Mouse (Mus musculus) stomach, embryonic 14.5 days (tissue): ENCODE measurements at regions not wholly inside any gene's neighbourhood (a gene's known extent, or its start where the extent isn't known, plus 50 kb on each side); places are given as distances from the start of the nearest gene placed in this dataset.

ENCODE experiments used
- ATAC-seq: fragments of 200-750 bp; cut with Nextera tagmentation; 2 replicates; pipeline ENCODE4 v1.8.0; 2017; ENCODE audit warnings: low read depth, moderate TSS enrichment; ENCODE audit not compliant: insufficient number of reproducible peaks, insufficient read depth, low FRiP score
- H3K27ac ChIP-seq: fragments of 300-500 bp; sonication (generic); 2 replicates; pipeline ENCODE4 v1.5.1; 2014; ENCODE audit warnings: mild to moderate bottlenecking, low read length, moderate library complexity, mixed read lengths
- H3K27me3 ChIP-seq: fragments of 300-500 bp; sonication (generic); 2 replicates; pipeline ENCODE4 v1.6.1; 2014; ENCODE audit warnings: low read length, control low read depth, mixed read lengths; ENCODE audit not compliant: control insufficient read depth, insufficient read depth
- H3K36me3 ChIP-seq: fragments of 300-500 bp; sonication (generic); 2 replicates; pipeline ENCODE4 v1.6.1; 2014; ENCODE audit warnings: mild to moderate bottlenecking, control low read depth, low read length, moderate library complexity, mixed read lengths; ENCODE audit not compliant: control insufficient read depth, insufficient read depth
- H3K4me1 ChIP-seq: fragments of 300-500 bp; sonication (generic); 2 replicates; pipeline ENCODE4 v1.6.1; 2014; ENCODE audit warnings: low read length, control low read depth, mixed read lengths; ENCODE audit not compliant: control insufficient read depth, insufficient read depth
- H3K4me2 ChIP-seq: fragments of 300-500 bp; sonication (generic); replicated peaks from 2 replicates; pipeline ENCODE4 v1.6.1; 2014; ENCODE audit warnings: low read depth, low read length, control low read depth
- H3K4me3 ChIP-seq: fragments of 300-500 bp; sonication (generic); 2 replicates; pipeline ENCODE4 v1.5.1; 2014; ENCODE audit warnings: low read depth, low read length, control low read depth
- H3K9ac ChIP-seq: fragments of 300-500 bp; sonication (generic); replicated peaks from 2 replicates; pipeline ENCODE4 v1.6.1; 2014; ENCODE audit warnings: low read depth, mild to moderate bottlenecking, control low read depth, low read length, moderate library complexity, mixed read lengths
- H3K9me3 ChIP-seq: fragments of 300-500 bp; sonication (generic); 2 replicates; pipeline ENCODE4 v1.6.1; 2016; ENCODE audit warnings: low read depth, low read length, control low read depth; ENCODE audit not compliant: control insufficient read depth
- WGBS: fragments of 180-500 bp; shearing (Covaris S2); extraction: QIAGEN DNeasy Blood & Tissue Kit; methylation state at CpG from one replicate; pipeline ENCODE4 v1.1.7; 2014; 5-methylcytosine and 5-hydroxymethylcytosine counted together

GRCm38 (mm10) chr1:43367151-43367895, 77.1 kb upstream of the Nck2 start:
- H3K4me3 ChIP-seq: no peak overlapping the region
- ATAC-seq: no peak
- no peaks in the 10 kb centered on the region for H3K36me3 ChIP-seq
- no peak overlapping the region for H3K27ac ChIP-seq
- H3K4me1 ChIP-seq: 0 out of 2 replicates have a peak, but pooled peaks cover 2% of the 10 kb centered on the region
- H3K4me2 ChIP-seq: no peak overlapping the region
- no peaks in the 10 kb centered on the region for H3K27me3 ChIP-seq
- H3K9me3 ChIP-seq: no peaks in the 10 kb centered on the region
- H3K9ac ChIP-seq: no peak overlapping the region
- WGBS: 49% methylated on average over 5 of the region's 5 CpGs

DNA sequence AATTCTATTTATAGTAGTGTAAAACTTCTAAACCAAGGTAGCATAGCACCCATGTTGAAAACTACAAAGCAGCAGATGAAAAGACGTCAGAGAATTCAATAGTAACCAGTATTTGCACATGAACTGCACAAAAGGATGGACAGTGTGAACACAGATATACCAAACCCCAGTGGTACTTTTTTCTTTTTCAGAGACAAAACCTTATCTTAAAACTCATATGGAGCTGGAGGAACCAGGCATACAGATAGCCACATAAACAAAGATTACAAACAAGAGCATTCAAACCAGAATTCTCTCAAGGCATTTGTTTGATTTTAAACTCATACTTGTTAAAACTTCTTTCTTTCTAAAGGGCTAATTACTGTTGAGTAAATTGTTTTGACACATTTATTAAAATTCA, 72.5 kb upstream of the Nck2 start:
- Histone ChIP-seq H3K36me3 (no peaks in the 10 kb centered on the region), H3K9ac (no peak overlapping the region), H3K4me3 (no peak overlapping the region), H3K4me1 (0 out of 2 replicates have a peak, but pooled peaks cover 2% of the 10 kb centered on the region), H3K27ac (no peak overlapping the region), H3K4me2 (no peak overlapping the region), H3K27me3 (no peaks in the 10 kb centered on the region), H3K9me3 (no peaks in the 10 kb centered on the region)
- no peak for ATAC-seq
- 71% methylated on average over 1 of the region's 1 CpGs for WGBS

DNA sequence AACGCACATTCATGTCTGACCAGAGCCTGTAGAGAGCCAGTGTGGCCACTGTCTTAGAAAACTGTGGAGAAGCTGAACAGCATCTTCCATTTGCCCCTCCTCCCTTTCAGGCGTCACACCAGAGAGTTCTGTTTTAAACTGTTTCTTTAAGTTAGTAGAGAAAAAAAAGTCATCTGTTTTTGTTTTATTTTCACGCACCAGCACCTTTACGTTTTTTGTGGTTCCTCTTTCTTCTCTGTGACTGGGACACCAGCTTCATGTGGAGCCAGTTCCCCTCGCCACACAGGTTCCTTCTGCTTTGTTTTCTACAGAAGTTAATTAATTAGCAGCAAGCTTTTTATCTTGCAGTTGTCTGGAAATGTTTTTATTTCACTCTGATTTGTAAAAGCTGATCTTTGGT, 69.4 kb upstream of the Nck2 start:
- H3K36me3 ChIP-seq: no peaks in the 10 kb centered on the region
- no peak overlapping the region for H3K27ac ChIP-seq
- no peaks in the 10 kb centered on the region for H3K9me3 ChIP-seq
- H3K27me3 ChIP-seq: no peaks in the 10 kb centered on the region
- ATAC-seq: no peak
- no peak overlapping the region for H3K4me3 ChIP-seq
- no peak overlapping the region for H3K4me2 ChIP-seq
- WGBS: 81% methylated on average over 5 of the region's 5 CpGs
- H3K9ac ChIP-seq: no peak overlapping the region
- no peaks in the 10 kb centered on the region for H3K4me1 ChIP-seq

- no peaks in the 10 kb centered on the region for H3K9me3 ChIP-seq
- WGBS: 86% methylated on average over 4 of the region's 4 CpGs
- H3K9ac ChIP-seq: no peak overlapping the region
- no peak overlapping the region for H3K27ac ChIP-seq
- H3K36me3 ChIP-seq: no peaks in the 10 kb centered on the region
- H3K4me3 ChIP-seq: no peak overlapping the region
- no peak for ATAC-seq
- H3K4me2 ChIP-seq: no peak overlapping the region
- H3K27me3 ChIP-seq: no peaks in the 10 kb centered on the region
- H3K4me1 ChIP-seq: no peaks in the 10 kb centered on the region
Observed at GRCm38 (mm10) chr1:43375851-43376250, 68.5 kb upstream of the Nck2 start.

- Histone ChIP-seq H3K9me3 (no peaks in the 10 kb centered on the region), H3K27ac (no peak overlapping the region), H3K9ac (no peak overlapping the region), H3K4me2 (no peak overlapping the region), H3K4me3 (no peak overlapping the region), H3K36me3 (no peaks in the 10 kb centered on the region), H3K27me3 (no peaks in the 10 kb centered on the region), H3K4me1 (no peaks in the 10 kb centered on the region)
- ATAC-seq: no peak
- WGBS: 86% methylated on average over 4 of the region's 4 CpGs
Observed at GRCm38 (mm10) chr1:43377491-43378263, 66.7 kb upstream of the Nck2 start.

GRCm38 (mm10) chr1:43385008-43385407, 59.4 kb upstream of the Nck2 start:
- Histone ChIP-seq H3K9me3 (no peaks in the 10 kb centered on the region), H3K9ac (no peak overlapping the region), H3K36me3 (no peaks in the 10 kb centered on the region), H3K4me1 (no peaks in the 10 kb centered on the region), H3K4me3 (no peak overlapping the region), H3K4me2 (no peak overlapping the region), H3K27ac (no peak overlapping the region), H3K27me3 (no peaks in the 10 kb centered on the region)
- ATAC-seq: no peak

DNA sequence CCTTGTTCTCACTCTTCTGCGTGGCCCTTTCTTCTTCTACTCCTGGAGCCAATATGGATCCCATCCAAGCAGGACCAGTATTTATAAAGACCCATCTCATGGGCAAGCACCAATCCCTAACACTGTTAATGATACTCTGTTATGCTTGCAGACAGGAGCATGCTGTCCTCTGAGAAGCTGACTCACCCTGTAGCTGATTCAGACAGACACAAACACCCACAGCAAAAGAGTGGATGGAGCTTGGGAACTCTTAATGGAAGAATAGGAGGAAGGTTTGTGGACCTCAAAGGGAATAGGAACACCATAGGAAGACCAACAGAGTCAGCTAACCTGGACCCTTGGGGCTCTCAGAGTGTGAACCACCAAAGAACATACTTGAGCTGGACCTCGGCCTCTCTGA, 50.3 kb upstream of the Nck2 start:
- WGBS: 92% methylated on average over 2 of the region's 2 CpGs
- H3K27ac ChIP-seq: no peak overlapping the region
- no peaks in the 10 kb centered on the region for H3K27me3 ChIP-seq
- no peak for ATAC-seq
- no peaks in the 10 kb centered on the region for H3K36me3 ChIP-seq
- H3K9me3 ChIP-seq: no peaks in the 10 kb centered on the region
- H3K4me1 ChIP-seq: no peaks in the 10 kb centered on the region
- H3K4me3 ChIP-seq: no peak overlapping the region
- no peak overlapping the region for H3K9ac ChIP-seq
- no peak overlapping the region for H3K4me2 ChIP-seq
